Mouse (Mus musculus) mature B cell (primary cell): Measurements from ENCODE around the gene Exph5.

ENCODE experiments used
- in situ Hi-C: fragments of 300-500 bp; cut with MboI; formaldehyde crosslinking; loops from 2 replicates; pipeline ENCODE4 v1.14.3; 2019

The Exph5 gene

DNA sequence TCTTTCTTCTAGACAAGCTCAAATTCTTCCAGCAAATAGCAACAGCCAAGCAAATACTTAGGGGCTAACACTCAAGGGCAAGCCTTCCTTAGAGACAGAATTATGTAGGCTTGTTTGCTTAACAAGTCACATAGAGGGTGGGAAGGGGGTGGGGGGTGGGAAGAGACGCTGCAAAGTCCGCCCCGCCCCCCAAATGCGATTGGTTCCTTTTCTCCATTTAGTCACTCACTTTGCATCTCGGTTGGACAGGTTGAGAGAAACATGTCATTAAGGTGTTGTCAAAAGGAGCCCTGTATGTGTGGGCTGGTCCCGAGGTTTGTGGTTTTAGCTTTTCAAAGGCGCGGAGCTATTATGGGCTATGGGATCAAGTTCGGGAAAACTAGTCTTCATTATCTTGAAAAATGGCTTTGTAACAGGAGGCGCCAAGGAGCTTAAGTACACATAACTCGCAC, at the start of gene Exph5:
TSS of gene Exph5 (plus strand) at position 402 of the 452 bp plus-strand sequence.
- in situ Hi-C loops = no loop called here

DNA sequence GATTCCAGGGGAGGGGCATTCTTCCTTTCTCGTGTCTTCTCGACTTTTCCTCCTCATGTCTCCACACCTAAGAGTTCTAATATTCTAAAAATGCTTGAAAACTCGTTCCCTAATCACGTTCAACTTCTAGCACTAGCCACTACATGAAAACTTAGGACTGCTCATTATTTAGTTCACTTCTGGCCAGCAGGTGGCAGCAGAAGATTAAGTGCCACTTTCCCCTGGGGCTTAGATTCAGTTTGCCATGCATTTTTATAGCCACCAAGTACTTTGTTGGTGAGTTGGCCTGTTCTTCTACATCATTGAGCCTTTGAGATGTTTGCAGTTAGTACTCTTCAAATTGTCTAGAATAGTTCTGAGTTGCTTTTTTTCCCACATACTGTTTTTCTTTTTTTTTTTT, 47.1 kb upstream of the Exph5 start:
- in situ Hi-C loops = loop anchor here (10.0 kb wide), 1 partner anchor 140 kb away; no protein-coding TSS in a partner anchor

DNA sequence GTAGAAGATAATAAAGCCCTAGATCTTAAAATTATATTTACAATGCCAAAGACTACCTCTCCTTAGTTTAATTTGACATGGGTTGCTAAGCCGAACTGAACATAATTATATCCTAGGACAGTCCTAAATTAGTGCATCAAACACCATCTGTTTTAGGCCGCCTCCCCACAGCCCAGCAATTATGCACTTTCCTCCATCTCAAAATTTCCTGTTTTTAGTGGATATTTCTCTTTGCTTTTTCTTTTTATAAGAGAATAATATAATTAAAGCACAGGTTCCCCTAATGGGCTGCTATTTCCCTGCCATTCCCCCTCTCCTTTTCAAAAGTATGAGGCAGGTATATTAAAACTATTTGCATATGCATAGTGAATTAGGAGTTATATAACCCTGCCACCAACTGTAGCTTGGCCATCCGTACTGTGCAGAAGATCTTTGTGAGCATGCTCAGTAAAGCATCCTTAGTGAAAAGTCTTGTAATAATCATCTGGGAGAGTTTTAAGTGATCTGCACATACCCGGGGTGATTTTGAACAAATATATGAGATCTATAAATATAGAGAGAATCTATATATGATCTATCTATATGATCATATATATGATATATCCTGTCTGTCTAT, 44.7 kb upstream of the Exph5 start:
- in situ Hi-C loops = loop anchor here (10.0 kb wide), 1 partner anchor 138 kb away; no protein-coding TSS in a partner anchor

DNA sequence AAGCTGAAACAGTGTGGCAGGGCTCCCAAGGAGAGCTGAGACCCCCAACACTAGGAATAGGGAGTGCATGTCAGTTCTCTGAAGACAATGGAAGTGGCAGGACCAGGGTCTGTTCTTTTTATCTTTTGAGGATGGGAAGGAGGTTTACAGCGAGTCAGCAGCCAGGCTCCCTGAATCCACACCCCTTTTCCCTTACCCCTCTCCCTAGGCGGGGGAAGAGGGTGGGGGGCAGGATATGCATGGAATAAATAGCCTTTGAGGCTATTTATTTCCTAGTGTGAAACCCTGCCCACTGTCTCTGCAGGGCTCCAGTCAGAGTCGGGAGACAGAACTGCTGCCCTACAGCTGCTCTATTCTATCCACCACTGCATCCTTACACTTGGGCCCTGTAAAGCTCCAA, 43.7 kb upstream of the Exph5 start:
- in situ Hi-C loops = loop anchor here (10.0 kb wide), 1 partner anchor 137 kb away; no protein-coding TSS in a partner anchor

DNA sequence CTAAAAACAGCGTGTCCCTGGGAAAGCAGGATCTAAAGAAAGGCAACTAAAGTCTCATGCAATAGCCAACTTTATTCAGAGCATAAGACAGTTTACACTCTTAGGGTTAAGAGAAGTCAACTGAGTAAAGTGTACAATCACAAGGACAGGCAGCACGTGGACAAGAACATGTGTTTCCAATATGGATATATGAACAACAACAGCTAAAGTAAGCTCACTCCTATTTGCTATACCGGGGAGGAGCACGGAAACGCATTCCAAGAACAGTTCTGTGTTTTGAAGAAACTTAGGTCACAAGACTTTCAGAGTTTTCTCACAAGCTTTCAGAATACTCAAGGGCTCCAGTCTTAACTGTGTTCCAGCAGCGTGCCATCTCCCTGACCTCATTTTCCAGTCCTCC, 43.3 kb upstream of the Exph5 start:
- in situ Hi-C loops = loop anchor here (10.0 kb wide), 1 partner anchor 137 kb away; no protein-coding TSS in a partner anchor

DNA sequence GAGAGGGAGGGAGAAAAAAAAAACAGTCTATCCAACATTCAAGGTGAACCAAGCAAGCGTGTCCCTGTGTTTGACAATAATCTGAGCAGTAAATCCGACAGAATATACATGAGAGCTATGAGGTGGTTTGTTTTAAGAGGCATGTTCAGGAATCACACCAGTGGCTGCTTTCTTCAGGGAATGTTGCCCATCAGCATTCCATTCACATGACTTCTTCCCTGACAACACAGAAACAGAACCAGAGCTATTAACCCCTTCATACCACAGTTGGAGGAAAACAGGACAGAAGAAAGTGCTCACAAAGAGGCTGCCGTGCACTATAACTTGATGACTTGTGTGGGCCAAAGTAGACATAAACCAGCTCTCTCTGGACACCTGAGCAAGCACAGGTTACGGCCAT, 37.1 kb upstream of the Exph5 start:
- in situ Hi-C loops = no loop called here

DNA sequence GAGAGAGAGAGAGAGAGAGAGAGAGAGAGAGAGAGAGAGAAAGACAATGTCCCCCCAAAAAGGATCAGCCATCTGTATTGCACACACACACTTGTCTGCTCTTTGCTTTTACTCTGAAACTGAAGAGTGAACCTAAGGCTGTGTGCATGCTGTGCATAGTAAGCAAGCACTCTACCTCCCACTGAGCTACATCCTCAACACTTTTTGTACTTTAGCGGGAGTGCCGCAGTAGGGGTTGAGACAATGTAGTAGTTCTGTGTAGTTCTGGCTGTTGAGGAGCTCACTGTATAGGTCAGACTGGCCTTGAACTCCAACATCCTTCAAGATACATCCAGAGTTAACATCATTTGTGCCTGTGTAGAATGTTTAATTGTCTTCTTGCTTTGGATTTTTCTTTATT, 35.9 kb upstream of the Exph5 start:
- in situ Hi-C loops = no loop called here

DNA sequence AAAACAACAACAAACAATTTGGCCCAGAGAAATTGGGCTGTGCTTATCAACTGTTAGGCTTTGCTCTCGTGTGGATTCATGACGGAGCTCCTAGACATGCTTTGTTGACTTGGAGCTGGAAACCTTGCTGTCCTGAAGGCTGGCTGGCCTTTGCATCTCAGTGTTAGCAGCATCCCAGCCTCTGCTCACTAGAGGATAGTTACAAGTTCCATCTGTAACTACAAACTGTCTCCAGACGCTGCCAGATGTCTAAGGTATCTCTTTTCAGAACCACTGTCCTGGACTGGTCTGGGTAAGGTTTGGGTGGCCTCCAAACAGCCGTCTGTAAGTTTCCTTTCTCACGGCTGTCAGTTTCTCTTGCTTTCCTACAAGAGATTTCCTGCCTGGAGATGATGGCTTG, 33.4 kb upstream of the Exph5 start:
- in situ Hi-C loops = no loop called here

DNA sequence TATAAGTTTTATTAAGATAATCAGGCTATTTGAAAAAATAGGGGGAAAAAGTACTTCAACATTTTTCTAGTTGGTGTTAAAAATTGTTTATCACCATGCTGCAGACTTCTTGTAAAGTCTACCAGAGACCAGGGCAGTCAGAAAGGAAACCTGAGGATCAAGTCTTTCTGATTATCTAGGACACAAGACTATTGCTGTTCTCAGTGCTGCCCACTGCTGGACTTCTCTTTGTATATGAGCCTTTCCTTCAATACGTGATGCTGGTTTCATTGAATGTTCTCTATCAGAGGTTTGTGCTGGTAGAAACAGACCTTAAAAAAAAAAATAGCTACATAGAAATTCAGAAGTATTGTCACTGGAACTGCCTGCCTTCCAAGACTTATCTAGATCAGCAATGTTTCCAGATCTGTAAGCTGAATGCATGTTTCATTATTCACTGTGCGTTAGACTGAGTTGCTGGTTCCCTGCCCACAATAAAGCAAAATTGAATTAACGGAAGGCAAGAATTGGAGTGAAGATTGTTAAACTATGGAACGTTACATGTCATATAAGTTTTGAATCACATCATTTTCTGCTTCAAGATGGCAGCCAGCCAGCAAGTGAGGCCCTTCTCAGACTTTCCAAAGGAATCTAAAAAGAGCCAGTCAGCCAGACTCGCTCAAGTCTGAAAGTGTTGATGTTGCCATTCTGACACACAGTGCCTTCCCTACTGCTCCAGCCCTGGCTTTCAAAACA, 32.6 kb upstream of the Exph5 start:
- in situ Hi-C loops = no loop called here

DNA sequence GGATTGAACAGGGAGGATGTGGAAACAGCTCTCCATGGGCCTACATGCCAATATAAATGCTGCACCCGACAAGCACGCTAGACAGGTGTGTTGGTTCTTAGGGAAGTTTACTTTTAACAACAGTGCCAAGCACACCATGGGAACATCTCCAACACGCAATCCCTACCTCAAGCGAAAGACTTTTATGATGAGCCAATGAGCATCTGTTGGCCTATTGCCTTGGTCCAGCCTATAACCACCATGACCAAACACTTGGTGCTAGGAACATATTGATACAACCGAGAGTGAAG, 32.1 kb upstream of the Exph5 start:
- in situ Hi-C loops = no loop called here

DNA sequence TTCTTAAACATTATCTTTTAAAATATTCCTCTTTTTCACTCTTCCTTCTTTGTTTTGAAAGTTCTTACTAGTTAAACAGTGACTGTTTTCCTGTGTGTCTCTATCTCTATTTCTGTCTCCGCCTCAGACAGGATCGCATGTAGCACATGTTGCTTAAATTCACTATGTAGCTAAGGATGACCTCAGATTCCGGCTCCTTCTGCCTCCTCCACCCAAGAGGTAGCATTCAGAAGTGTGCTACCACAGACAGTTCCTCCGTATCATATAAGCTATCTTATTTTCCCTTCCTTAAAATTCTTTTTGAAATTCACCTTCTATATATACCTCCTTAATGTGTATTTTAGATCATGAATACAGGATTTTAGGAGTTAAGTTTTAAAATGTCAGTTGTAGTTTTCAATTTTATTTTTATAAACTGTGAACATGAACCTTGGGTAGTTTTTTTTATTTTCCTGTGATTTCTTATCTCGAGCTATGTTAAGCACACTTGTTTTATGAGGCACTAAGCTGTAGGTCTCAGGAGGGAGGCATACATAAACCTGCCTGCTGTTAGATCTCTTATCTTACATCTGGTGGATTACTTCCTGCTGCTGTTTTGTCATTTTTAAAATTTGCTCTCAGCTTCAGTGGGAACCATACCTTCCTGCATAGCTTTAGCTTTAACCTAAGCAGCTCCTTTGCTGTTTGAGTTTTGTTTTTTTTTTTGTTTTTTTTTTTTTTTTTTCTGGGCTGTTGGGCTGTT, 30.0 kb upstream of the Exph5 start:
- in situ Hi-C loops = no loop called here

DNA sequence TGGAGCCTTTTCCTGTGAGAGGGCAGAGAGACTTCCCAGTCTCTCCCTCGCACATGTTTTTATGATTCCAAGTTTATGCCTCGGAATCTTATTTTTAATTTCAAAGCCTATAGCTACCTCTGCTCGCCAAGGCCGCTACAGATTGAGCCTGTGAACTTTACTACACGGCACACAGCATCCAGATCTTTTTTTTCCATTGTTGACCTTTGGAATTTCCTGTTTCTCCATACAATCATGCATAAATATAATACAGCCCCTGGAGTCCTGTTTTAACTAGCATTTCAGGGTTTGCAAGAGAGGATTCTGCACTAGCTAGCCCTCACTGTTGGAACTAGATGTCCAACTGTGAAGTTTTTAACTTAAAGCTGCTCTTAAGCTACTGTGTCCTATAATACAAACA, 29.3 kb upstream of the Exph5 start:
- in situ Hi-C loops = no loop called here

DNA sequence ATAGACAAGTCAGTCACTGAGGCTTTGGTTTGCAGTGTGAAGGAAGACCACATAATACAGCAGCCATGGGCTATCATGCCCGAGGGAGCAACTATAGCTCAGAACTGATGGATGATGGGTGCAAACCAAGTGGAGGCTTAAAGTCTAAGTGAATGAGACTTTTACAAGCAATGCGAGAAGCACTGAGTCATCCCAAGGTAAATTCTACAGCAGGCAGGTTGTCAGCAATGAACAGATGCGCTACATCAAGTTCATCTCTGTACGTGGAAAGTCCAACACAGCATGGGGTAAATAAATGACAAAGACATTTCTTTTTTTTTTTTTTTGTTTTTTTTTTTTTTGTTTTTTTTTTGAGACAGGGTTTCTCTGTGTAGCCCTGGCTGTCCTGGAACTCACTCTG, 28.8 kb upstream of the Exph5 start:
- in situ Hi-C loops = no loop called here

DNA sequence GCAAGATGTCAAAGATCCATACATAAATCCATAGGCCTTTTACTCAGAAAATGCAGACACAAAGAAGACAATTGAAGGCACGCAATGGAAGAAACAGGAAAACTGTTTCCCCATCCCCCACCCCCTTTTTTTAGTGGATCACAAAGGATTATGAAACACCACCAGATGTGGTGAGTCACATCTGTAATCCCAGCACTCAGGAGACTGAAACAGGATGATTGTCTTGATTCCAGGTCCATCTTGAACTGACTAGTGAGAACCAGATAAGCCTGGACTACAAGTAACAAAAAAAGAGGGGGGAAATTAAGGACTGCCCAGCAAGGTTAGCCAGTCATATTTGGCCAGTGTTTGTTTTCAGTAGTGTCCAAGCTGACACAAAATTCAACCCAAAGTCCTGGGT, 25.1 kb upstream of the Exph5 start:
- in situ Hi-C loops = no loop called here

DNA sequence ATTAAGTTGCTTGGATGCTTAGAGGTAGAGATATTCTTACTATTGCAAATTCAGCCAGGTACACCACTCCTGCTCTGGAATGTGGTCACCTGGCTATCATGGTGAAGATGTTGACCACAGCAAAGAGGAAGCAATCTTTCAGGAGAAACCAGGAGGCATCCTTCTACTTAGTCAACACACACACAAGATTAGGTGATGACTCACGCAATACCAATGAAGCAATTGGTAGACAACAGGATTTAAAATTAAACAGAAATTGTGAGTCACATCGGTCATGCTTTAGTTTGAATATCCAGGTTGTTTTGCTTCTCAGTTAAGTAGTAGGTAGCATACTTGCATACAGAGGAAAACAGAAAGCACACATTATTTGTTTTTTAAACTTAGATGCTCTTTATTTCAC, 22.5 kb upstream of the Exph5 start:
- in situ Hi-C loops = no loop called here

DNA sequence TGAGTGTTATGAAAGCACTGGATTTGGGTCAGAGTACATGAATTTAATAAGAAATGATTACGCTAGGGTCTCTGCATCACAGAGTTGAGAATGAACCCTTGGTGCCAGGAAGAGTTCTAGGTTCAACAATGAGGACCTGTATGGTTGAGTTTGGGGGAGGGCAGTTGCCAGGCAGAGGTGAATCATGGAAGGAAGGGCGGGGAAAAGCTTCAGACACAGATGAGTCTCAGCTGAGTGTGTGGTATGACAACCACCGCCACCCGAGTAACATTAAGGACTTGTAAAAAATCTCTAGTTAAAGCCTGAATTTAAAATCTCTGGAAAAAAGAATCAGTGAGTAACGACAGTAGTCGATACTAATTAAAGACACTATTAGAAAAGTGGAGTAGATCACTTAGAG, 14.7 kb upstream of the Exph5 start:
- in situ Hi-C loops = no loop called here

DNA sequence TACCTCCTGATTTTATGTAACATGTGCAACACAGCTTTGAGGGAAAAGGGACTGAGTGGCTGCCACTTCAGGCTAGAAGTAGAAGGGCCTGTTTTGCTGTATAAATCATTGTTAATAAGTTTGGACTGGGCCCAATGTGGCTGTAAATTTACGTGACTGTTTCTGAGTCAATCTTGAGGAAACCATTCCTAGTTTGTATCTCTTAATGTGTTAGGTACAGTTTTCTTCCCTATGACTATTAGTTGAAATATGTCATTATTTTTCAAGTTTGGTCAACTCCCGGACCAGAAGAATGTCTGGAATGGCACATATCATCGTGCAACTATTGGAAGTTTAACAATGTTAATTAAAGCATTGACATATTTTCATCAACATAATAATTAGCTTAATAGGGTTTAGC, 11.5 kb upstream of the Exph5 start:
- in situ Hi-C loops = no loop called here

DNA sequence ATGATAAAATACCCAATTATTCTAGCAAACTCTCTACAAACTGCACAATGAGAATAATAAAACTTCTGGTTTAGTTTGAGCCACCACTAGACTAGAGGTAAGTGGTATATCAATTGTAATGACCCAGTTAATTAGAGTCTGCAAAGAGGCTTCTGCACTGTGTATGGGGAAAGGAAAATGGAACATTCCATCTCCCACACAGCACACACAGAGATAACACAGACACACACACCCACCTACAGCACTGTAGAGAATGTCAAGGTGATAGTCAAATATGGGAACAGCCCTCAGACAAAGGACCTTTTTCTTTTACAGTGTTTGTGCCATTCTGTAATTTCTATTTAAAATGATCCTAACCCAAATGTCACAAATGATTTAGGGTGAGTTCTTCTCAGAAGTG, 8.6 kb upstream of the Exph5 start:
- in situ Hi-C loops = no loop called here

DNA sequence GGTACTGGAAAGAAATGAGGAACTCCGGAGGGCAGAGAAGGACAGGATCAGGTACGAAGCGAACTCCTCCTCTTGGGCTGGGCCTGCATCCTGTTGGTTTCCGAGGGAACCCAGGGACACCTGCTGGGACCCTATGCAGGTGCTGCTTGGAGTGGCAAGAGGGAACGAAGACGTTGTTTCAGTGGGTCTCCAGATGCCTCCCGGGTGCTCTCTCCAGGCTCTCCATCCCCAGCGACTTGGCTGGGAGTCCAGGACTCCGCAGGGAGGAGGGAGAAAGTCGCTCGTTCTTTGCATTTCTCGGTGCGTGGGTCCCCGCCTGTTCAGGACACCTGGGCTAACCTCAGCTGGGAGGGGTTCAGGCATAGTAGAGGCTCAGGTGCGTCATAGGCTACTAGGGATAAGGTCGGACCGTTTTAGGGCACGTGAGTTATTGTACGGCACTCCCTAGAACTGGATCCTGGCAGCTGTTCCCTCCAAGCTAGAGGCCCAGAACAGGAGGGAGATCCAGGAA, 386 bp downstream of the Exph5 start:
- in situ Hi-C loops = no loop called here

DNA sequence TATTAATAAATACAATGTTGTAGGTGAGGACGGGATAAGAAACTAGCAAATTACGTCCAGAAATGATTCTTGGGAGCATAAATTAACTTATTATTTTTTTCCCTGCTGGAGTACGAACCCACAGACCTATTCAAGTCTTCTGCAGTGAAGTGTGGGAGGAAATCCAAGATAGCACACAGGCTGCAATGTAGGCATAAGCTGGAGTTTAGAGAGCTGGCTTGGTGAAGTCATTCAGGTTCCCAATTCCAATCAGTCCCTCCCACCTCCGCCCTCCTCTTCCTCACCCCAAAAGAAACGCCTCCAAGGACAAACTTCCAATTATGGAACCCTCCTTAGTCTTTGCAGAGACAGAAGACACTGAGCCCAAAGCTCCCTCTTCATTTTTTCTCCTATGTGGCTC, 945 bp downstream of the Exph5 start:
- in situ Hi-C loops = no loop called here

DNA sequence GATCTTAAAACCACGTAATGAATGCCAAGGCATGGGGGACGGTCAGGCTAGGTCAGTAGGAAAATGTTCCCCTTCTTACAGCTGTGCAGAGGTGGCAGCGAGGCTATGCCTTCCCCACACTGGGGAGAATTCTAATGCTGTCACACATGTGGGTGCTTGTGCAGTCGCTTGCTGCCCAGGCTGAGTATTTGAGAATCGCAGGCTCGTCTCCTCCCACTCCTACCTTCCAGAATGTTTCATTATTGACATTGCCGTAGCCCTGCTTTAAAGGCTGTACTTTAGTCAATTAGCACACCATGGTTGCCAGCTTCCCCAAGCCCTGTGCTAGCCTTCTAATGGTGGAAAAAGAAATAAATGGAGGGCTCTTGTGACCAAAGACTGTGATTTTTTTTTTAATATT, 6.4 kb downstream of the Exph5 start:
- in situ Hi-C loops = no loop called here

DNA sequence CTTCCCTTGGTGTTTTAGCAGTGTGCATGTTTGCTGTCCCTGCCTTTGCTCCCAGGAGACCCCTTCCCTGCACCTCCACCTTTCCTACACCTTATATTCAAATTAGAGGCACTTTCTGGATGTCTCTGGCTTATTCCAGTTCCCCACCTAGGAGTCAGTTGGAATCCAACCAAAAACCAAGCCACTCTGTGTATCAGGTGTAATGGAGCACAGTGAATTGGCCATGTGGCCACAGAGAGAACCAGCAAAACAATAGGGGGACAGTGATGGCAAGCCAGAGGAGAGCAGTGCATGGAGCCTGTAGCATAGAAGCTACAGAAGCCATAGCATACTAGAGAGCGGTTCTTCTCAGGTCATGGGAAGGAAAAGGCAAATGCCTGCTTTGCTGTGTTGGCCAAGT, 11.5 kb downstream of the Exph5 start:
- in situ Hi-C loops = no loop called here
